Mouse (Mus musculus) adrenal gland, adult 8-10 months (tissue): ENCODE measurements around the gene Acsm3. TPM values are rescaled to one million over a fixed set of nuclear protein-coding genes. Genes with fewer than 3 reads are reported as not detected.

Source experiments
- DNase-seq: peaks from one replicate; pipeline ENCODE4 v3.0.0; 2022
- total RNA-seq, 4 experiments: library from RNA; stranded (reverse); gene quantifications; 2 replicates each; pipeline ENCODE4 v1.2.4; 2022

Gene Acsm3
- total RNA-seq, 4 experiments from 2014 or later, result 3.2 to 37.5 (median 17.3) TPM

- no peak for DNase-seq
These were observed 39.8 kb downstream of the Acsm3 start for GRCm38 (mm10) chr7:119800488-119800887.

DNA sequence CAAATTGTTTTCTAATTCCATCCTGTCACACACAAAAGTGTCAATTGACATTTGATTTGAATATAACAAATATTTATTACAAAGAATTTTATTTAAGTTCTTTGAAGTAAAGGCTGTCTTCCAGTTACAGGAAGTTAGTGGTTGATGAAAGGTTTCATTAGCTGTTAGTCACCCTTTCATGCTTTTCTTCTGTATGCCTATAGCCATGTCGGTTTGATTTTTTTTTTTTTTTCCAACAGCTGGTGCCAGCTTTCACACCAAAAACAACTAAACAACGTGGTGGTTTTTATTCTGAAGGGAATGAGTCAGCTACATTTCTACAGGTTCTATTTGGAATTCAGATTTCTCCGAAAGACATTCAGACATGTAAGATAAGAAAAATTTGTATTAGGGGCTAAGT, 40.3 kb downstream of the Acsm3 start:
- DNase-seq, result no peak

GRCm38 (mm10) chr7:119807396-119807795, 46.7 kb downstream of the Acsm3 start:
- DNase-seq, result no peak

DNA sequence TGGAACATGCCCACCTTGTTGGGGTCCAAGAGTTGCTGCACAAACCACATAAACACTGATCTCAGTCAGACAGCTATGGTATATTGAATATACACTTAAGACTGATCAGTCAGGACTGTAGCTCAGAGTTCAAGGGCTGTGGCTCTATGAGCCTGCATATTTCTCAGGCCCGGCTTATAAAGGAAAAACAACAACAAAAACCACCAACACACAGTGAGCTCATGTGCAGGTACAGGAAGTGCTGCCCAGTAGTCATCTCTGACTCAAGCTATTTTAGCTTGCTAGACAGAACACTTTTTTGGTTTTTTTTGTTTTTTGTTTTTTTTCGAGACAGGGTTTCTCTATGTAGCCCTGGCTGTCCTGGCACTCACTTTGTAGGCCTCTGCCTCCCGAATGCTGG, 48.0 kb downstream of the Acsm3 start:
- DNase-seq, result no peak

DNA sequence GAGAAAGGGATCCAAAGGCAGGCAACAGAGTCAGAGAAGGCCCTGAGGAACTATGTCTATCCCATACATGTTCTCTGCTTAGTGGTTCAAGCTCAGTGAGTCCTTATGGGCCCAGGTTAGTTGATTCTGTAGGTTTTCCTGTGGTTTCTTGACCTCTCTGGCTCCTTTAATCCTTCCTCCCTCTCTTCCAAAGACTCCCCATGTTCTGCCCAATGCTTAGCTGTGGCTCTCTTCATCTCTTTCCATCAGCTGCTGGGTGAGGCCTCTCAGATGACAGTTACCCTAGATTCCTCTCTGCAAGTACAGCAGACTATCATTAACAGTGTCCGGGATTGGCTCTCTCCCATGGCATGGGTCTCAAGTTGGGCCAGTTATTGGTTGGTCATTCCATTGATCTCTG, 74.6 kb downstream of the Acsm3 start:
- no peak for DNase-seq

DNA sequence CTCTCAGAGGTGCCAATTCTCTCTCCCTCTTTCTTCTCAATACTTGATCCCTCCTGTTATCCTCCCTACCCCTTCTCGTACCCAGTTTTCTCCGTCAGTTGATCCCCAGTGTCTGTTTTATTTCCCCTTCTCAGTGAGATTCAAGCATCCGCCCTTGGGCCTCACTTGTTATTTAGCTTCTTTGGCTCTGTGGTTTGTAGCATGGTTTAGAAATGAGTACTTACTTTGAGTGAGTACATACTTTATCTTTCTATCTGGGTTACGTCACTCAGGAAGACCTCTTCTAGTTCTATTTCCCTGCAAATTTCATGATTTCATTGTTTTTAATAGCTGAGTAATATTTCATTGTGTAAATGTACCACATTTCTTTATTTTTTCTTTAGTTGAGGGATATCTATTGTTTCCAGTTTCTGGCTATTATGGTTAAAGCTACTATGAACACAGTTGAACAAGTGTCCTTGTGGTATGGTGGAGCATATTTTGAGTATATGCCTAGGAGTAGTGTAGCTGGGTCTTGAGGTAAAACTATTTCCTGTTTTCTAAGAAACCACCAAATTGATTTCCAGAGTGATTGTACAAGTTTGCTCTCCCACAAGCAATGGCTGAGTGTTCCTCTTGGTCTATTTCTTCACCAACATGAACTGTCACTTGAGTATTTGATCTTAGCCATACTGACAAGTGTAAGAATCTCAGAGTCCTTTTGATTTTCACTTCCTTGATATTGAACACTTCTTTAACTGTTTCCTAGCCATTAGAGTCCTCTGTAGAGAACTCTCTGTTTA, 75.5 kb downstream of the Acsm3 start:
- no peak for DNase-seq

Other genes starting within 250 kb of the Acsm3 start
- gene Acsm5, start 241.5 kb upstream of the Acsm3 start, total RNA-seq, result 1 to 10 TPM; 4.3 to 5.8 (median 4.8) TPM
- gene Pdilt, start 237.4 kb upstream of the Acsm3 start, total RNA-seq, result under 1 TPM in 1 of 4 experiments, not detected in 3; 0.70 TPM
- gene Acsm2, start 206.6 kb upstream of the Acsm3 start, total RNA-seq, result not detected
- not detected for gene Acsm1, start 153.9 kb upstream of the Acsm3 start, total RNA-seq
- not detected for gene Acsm4, start 70.9 kb upstream of the Acsm3 start, total RNA-seq
- 10 to 100 TPM; 36.0 to 42.5 (median 39.1) TPM for gene Thumpd1, start 40.1 kb upstream of the Acsm3 start, total RNA-seq
- gene Rexo5, start 33.1 kb downstream of the Acsm3 start, total RNA-seq, result 10 to 100 TPM in 2 of 4 experiments, 1 to 10 TPM in 2; 5.1 to 11.7 (median 9.6) TPM
- gene Eri2, start 33.1 kb downstream of the Acsm3 start, total RNA-seq, result 1 to 10 TPM; 5.5 to 9.3 (median 6.7) TPM
- gene Lyrm1, start 134.9 kb downstream of the Acsm3 start, total RNA-seq, result 1 to 10 TPM; 5.7 to 6.9 (median 5.8) TPM
- gene Dcun1d3, start 135.4 kb downstream of the Acsm3 start, total RNA-seq, result 10 to 100 TPM; 21.8 to 35.5 (median 26.6) TPM